Mouse (Mus musculus): ENCODE results near the gene Ppfia1. TPM values are rescaled to one million over a fixed set of nuclear protein-coding genes. Genes with fewer than 3 reads are reported as not detected.

The Ppfia1 gene
- 23.0 and 30.5 TPM in 2 replicates for polyA plus RNA-seq (2014; fragmentation: Nextera tagmentation; extraction: Ambion mirVana)

DNA sequence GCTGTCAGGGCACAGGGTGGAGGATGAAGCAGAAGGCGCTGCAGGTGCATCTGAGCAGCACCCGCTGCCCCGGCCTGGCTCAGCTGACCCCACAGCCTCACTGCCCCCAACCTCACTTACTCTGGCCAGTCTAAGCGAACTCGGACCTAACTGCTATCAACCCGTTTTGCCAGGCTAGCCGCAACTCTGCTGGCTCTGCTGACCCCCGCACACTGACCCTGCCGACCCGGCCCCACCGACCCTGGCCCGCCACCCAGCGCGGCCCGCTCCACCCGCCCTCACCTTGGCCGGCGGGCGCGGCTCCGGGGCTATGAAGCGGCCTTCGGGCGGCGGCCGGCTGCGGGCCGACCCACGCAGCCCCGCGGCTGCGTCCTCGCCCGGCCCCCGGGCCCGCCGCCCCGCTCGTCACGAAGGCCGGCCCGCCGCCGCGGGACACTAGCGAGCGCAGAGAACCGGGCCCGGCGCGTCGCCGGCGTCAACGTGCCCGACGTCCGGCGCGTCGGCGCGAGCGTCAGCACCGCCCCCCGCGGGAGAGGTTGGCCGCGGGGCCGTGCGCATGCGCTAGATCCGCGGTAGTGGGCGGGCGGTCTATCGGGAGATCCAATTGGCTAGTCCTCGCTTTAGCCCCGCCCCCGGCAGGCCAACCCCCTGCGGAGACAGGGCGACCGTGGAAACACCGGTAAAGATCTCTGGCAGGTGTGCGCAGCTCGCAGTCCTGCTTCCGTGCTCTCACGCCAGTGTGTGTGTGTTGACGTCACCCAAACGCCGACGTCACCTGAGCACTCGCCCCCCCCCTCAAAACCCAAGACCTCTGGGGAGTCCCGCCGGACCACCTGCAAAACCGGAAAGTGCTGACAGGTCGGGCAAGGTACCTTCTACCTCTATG, at the start of gene Ppfia1:
Gene Ppfia1 (minus strand): TSS at position 493 of the 886 bp plus-strand sequence.
- DNase-seq (ENCODE audit: low spot score) = peak; percentile 97
- Histone ChIP-seq H3K27me3 (replicated peaks; ENCODE audit: control insufficient read depth, insufficient read depth, low read length) (0 out of 2 replicates have a peak, but pooled peaks cover 6% of the 10 kb centered on the region), H3K36me3 (ENCODE audit: control insufficient read depth, insufficient read depth, low read length) (peaks cover 26% of the 10 kb centered on the region), H3K4me1 (ENCODE audit: control insufficient read depth, insufficient read depth, low read length) (peaks cover 6% of the 10 kb centered on the region), H3K27ac (ENCODE audit: low read depth, low read length) (peak within 1 kb of the TSS; percentile 58), H3K4me3 (ENCODE audit: low read depth, low read length) (peak within 1 kb of the TSS; percentile 95), H3K9ac (ENCODE audit: low read length) (peak within 1 kb of the TSS; percentile 97), H3K4me2 (ENCODE audit: low read length) (peak within 1 kb of the TSS; percentile 86), H3K9me3 (replicated peaks; ENCODE audit: control insufficient read depth, low read length) (no peaks in the 10 kb centered on the region)
- ATAC-seq = peak; percentile 95
- under 1% methylated on average over 65 of the region's 97 CpGs for WGBS

DNA sequence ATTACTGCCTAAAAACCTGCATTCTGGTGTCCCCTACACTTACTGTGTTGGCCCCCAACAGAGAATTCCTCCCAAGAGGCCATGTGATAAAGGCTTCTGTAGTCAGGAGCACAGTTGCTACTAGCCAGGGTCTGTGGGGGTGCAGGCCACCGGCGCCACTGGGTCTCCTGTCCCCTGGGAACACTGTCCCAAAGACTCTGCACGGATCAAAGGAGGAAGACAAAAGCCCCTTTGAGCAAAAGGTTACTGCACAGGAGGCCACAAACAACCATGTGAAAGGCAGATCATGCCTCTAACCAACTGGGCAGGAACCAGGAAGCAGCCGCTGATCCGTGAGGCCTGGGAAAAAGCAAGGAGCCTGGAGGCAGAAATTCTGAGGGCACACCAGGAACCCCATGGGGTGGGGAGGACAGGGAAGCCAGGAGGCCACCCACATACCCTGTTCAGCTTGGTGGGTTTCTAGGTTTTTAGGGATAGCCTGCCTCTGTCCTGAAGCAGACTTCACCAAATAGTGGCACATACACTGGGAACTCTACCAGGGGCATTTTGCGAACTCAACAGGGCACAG, 46.9 kb upstream of the Ppfia1 start:
- Histone ChIP-seq H3K9me3 (replicated peaks; ENCODE audit: control insufficient read depth, low read length) (no peaks in the 10 kb centered on the region), H3K9ac (ENCODE audit: low read length) (no peak overlapping the region), H3K27ac (ENCODE audit: low read depth, low read length) (no peak overlapping the region; the same call in 1 of the 2 replicates), H3K27me3 (replicated peaks; ENCODE audit: control insufficient read depth, insufficient read depth, low read length) (no peaks in the 10 kb centered on the region), H3K4me3 (ENCODE audit: low read depth, low read length) (no peak overlapping the region), H3K36me3 (ENCODE audit: control insufficient read depth, insufficient read depth, low read length) (no peaks in the 10 kb centered on the region), H3K4me2 (ENCODE audit: low read length) (no peak overlapping the region), H3K4me1 (ENCODE audit: control insufficient read depth, insufficient read depth, low read length) (no peaks in the 10 kb centered on the region)
- no peak for DNase-seq (ENCODE audit: low spot score)
- ATAC-seq = no peak
- 24% methylated on average over 6 of the region's 6 CpGs for WGBS

GRCm38 (mm10) chr7:144589508-144589907, 36.0 kb upstream of the Ppfia1 start:
- Histone ChIP-seq H3K27ac (ENCODE audit: low read depth, low read length) (no peak overlapping the region), H3K4me2 (ENCODE audit: low read length) (no peak overlapping the region), H3K9me3 (replicated peaks; ENCODE audit: control insufficient read depth, low read length) (no peaks in the 10 kb centered on the region), H3K9ac (ENCODE audit: low read length) (no peak overlapping the region), H3K27me3 (replicated peaks; ENCODE audit: control insufficient read depth, insufficient read depth, low read length) (no peaks in the 10 kb centered on the region), H3K4me1 (ENCODE audit: control insufficient read depth, insufficient read depth, low read length) (no peaks in the 10 kb centered on the region), H3K4me3 (ENCODE audit: low read depth, low read length) (no peak overlapping the region), H3K36me3 (ENCODE audit: control insufficient read depth, insufficient read depth, low read length) (no peaks in the 10 kb centered on the region)
- 77% methylated on average over 3 of the region's 3 CpGs for WGBS
- DNase-seq (ENCODE audit: low spot score) (peak; percentile 41), ATAC-seq (no peak)

GRCm38 (mm10) chr7:144587291-144587690, 33.8 kb upstream of the Ppfia1 start:
- H3K27ac ChIP-seq (ENCODE audit: low read depth, low read length) = no peak overlapping the region
- no peak for ATAC-seq
- 53% methylated on average over 2 of the region's 2 CpGs for WGBS

GRCm38 (mm10) chr7:144585648-144586047, 32.1 kb upstream of the Ppfia1 start:
- peak; percentile 78 for DNase-seq (ENCODE audit: low spot score)
- no peak overlapping the region for H3K4me3 ChIP-seq (ENCODE audit: low read depth, low read length)
- no peak overlapping the region for H3K9ac ChIP-seq (ENCODE audit: low read length)
- ATAC-seq = no peak
- H3K27me3 ChIP-seq (replicated peaks; ENCODE audit: control insufficient read depth, insufficient read depth, low read length) = no peaks in the 10 kb centered on the region
- 8% methylated on average over 6 of the region's 6 CpGs for WGBS
- H3K4me2 ChIP-seq (ENCODE audit: low read length) = no peak overlapping the region
- no peak overlapping the region for H3K27ac ChIP-seq (ENCODE audit: low read depth, low read length)
- peaks cover 7% of the 10 kb centered on the region for H3K4me1 ChIP-seq (ENCODE audit: control insufficient read depth, insufficient read depth, low read length)
- H3K36me3 ChIP-seq (ENCODE audit: control insufficient read depth, insufficient read depth, low read length) = no peaks in the 10 kb centered on the region
- H3K9me3 ChIP-seq (replicated peaks; ENCODE audit: control insufficient read depth, low read length) = no peaks in the 10 kb centered on the region

More at GRCm38 (mm10) chr7:144587291-144587690, 33.8 kb upstream of the Ppfia1 start:
- Histone ChIP-seq H3K36me3 (ENCODE audit: control insufficient read depth, insufficient read depth, low read length) (no peaks in the 10 kb centered on the region), H3K9ac (ENCODE audit: low read length) (no peak overlapping the region), H3K4me2 (ENCODE audit: low read length) (no peak overlapping the region), H3K27me3 (replicated peaks; ENCODE audit: control insufficient read depth, insufficient read depth, low read length) (no peaks in the 10 kb centered on the region), H3K4me1 (ENCODE audit: control insufficient read depth, insufficient read depth, low read length) (no peaks in the 10 kb centered on the region), H3K9me3 (replicated peaks; ENCODE audit: control insufficient read depth, low read length) (no peaks in the 10 kb centered on the region), H3K4me3 (ENCODE audit: low read depth, low read length) (no peak overlapping the region)
- DNase-seq (ENCODE audit: low spot score) = peak; percentile 65

DNA sequence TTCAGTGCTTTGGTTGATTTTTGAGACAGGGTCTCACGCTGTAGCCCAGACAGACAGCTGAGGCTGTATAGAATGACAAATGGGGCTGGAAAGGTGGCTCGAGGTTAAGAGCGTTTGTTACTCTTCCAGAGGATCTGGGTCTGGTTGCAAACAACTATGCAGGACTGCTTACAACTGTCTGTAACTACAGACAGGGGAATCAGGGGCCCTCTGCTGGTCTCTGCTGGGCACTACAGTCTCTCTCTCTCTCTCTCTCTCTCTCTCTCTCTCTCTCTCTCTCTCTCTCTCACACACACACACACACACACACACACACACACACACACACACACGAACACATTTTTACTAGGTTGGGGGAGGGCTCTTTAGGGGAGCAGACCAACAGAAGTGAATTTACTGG, 30.1 kb upstream of the Ppfia1 start:
- Histone ChIP-seq H3K36me3 (ENCODE audit: control insufficient read depth, insufficient read depth, low read length) (peaks cover 16% of the 10 kb centered on the region), H3K9ac (ENCODE audit: low read length) (no peak overlapping the region), H3K4me3 (ENCODE audit: low read depth, low read length) (no peak overlapping the region), H3K4me2 (ENCODE audit: low read length) (no peak overlapping the region), H3K9me3 (replicated peaks; ENCODE audit: control insufficient read depth, low read length) (no peaks in the 10 kb centered on the region), H3K27ac (ENCODE audit: low read depth, low read length) (no peak overlapping the region), H3K4me1 (ENCODE audit: control insufficient read depth, insufficient read depth, low read length) (peaks cover 7% of the 10 kb centered on the region), H3K27me3 (replicated peaks; ENCODE audit: control insufficient read depth, insufficient read depth, low read length) (no peaks in the 10 kb centered on the region)
- DNase-seq (ENCODE audit: low spot score) = peak; percentile 74
- no peak for ATAC-seq
- WGBS = 5% methylated on average over 4 of the region's 4 CpGs

DNA sequence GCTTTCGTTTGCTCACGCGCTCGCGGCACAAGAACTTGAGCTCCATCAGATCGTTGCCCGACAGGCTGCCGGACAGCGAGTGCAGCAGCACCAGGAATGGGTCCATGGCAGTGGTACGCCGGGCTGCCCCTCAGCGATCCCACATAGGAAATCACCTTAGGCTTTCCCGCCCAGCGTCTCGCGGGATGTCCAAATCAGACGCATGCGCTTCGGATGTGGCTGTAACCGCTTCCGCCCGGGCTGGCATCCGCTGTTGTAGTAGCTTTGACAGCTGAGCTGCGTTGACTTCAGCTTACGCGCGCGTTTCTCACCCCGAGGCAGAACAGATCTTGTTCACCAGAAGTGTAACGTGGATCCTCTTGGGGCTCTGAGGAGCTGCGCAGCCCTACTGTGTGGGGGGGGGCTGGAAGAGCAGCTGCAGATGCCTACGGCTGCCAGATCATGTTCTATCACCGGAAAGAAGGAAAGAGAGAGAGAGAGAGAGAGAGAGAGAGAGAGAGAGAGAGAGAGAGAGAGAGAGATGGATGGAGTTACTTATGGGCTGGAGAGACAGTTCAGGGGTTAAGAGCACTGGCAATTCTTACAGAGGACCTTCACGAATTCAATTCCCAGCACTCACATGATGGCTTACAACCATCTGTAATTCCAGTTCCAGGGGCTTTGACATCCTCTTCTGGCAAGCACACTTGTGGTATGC, 28.9 kb upstream of the Ppfia1 start, which contains the start of gene Fadd:
Gene Fadd (minus strand): TSS at position 180 of the 697 bp plus-strand sequence.
- ATAC-seq (peak; percentile 93), DNase-seq (ENCODE audit: low spot score) (peak; percentile 98)
- Histone ChIP-seq H3K36me3 (ENCODE audit: control insufficient read depth, insufficient read depth, low read length) (peaks cover 21% of the 10 kb centered on the region), H3K9ac (ENCODE audit: low read length) (peak within 1 kb of the TSS; percentile 85), H3K4me1 (ENCODE audit: control insufficient read depth, insufficient read depth, low read length) (peaks cover 7% of the 10 kb centered on the region), H3K4me2 (ENCODE audit: low read length) (peak within 1 kb of the TSS; percentile 79), H3K4me3 (ENCODE audit: low read depth, low read length) (peak within 1 kb of the TSS; percentile 80), H3K27me3 (replicated peaks; ENCODE audit: control insufficient read depth, insufficient read depth, low read length) (no peaks in the 10 kb centered on the region), H3K27ac (ENCODE audit: low read depth, low read length) (peak within 1 kb of the TSS; percentile 79), H3K9me3 (replicated peaks; ENCODE audit: control insufficient read depth, low read length) (no peaks in the 10 kb centered on the region)
- 2% methylated on average over 34 of the region's 34 CpGs for WGBS

DNA sequence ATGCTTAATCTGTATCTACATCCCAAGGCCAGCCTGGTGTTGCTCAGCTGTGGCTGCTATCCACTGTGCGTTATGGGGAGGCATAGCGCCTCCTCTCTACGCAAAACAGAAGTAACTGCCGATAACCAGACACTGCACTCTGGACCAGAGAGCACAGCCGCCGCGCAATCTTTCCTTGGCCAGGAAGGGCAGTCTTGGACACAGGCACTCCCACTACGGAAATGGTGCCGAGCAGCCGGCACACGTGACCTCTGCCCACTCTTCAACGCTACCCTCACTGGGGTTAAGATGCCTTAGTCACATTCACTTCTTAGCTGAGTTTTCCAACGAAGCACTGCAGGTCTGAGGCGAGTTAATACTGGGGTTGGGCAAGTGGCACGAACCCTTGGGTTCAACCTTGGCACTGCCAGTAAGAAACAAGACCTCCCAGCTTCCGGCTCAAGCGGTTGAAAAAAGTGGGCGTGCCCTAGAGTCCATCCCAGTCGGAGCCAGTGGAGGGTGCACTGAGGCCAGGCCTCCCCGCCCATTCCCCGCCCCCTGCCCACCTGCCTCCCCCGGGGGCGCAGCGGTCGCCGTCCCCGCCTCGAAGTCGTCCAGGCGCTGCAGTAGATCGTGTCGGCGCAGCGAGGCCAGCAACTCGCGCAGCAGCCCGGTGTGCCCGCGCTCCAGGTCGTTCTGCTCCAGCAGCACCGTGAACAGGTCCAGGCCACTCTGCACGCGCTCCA, 28.2 kb upstream of the Ppfia1 start:
- H3K36me3 ChIP-seq (ENCODE audit: control insufficient read depth, insufficient read depth, low read length) = peaks cover 21% of the 10 kb centered on the region
- H3K4me3 ChIP-seq (ENCODE audit: low read depth, low read length) = peak overlapping the region; percentile 80
- peak; percentile 86 for DNase-seq (ENCODE audit: low spot score)
- H3K4me2 ChIP-seq (ENCODE audit: low read length) = peak overlapping the region; percentile 79
- peak; percentile 84 for ATAC-seq
- H3K9me3 ChIP-seq (replicated peaks; ENCODE audit: control insufficient read depth, low read length) = no peaks in the 10 kb centered on the region
- no peaks in the 10 kb centered on the region for H3K27me3 ChIP-seq (replicated peaks; ENCODE audit: control insufficient read depth, insufficient read depth, low read length)
- H3K9ac ChIP-seq (ENCODE audit: low read length) = peak overlapping the region; percentile 85
- H3K4me1 ChIP-seq (ENCODE audit: control insufficient read depth, insufficient read depth, low read length) = peaks cover 7% of the 10 kb centered on the region
- peak overlapping the region; percentile 79 for H3K27ac ChIP-seq (ENCODE audit: low read depth, low read length)
- 1% methylated on average over 43 of the region's 43 CpGs for WGBS
